Mouse (Mus musculus) thymus, adult 2 months (tissue): ENCODE results near the gene Bcl7c. TPM values are rescaled to one million over a fixed set of nuclear protein-coding genes. Genes with fewer than 3 reads are reported as not detected.

Source experiments
- DNase-seq: peaks from one replicate; pipeline ENCODE4 v3.0.0; 2021
- H3K27ac ChIP-seq: fragments of 200-500 bp; 2 replicates; pipeline ENCODE4 v1.5.1; 2012; ENCODE audit warnings: low read length, control low read depth; ENCODE audit not compliant: control insufficient read depth, insufficient read depth
- H3K27me3 ChIP-seq: fragments of 200-500 bp; 2 replicates; pipeline ENCODE4 v1.6.1; 2012; ENCODE audit warnings: mild to moderate bottlenecking, low read length, moderate library complexity, mixed read lengths; ENCODE audit not compliant: control insufficient read depth, insufficient read depth
- H3K36me3 ChIP-seq: fragments of 200-500 bp; 2 replicates; pipeline ENCODE4 v1.6.1; 2012; ENCODE audit warnings: mild to moderate bottlenecking, low read length, moderate library complexity; ENCODE audit not compliant: control insufficient read depth, insufficient read depth
- H3K4me1 ChIP-seq: fragments of 200-500 bp; replicated peaks from 2 replicates; pipeline ENCODE4 v1.6.1; 2012; ENCODE audit warnings: low read length; ENCODE audit not compliant: control insufficient read depth, insufficient read depth
- H3K4me3 ChIP-seq: fragments of 200-500 bp; 2 replicates; pipeline ENCODE4 v1.5.1; 2012; ENCODE audit warnings: mild to moderate bottlenecking, low read length, control low read depth, moderate library complexity; ENCODE audit not compliant: control insufficient read depth, insufficient read depth
- CTCF ChIP-seq: fragments of 200-500 bp; IDR thresholded peaks from 2 replicates; pipeline ENCODE4 v1.5.1; 2012; ENCODE audit warnings: mild to moderate bottlenecking, control low read depth, low read length, moderate library complexity, borderline replicate concordance; ENCODE audit not compliant: control insufficient read depth, poor library complexity, insufficient read depth; ENCODE audit errors: extremely low read depth
- POLR2A ChIP-seq: fragments of 200-500 bp; IDR thresholded peaks from 2 replicates; pipeline ENCODE4 v1.6.1; 2012; ENCODE audit warnings: mild to moderate bottlenecking, low read length, control low read depth, moderate library complexity; ENCODE audit not compliant: control insufficient read depth, poor library complexity, insufficient read depth; ENCODE audit errors: extremely low read depth
- WGBS: fragments of 180-500 bp; shearing (Covaris S2); methylation state at CpG from one replicate; pipeline ENCODE4 v1.1.7; 2018; 5-methylcytosine and 5-hydroxymethylcytosine counted together
- polyA plus RNA-seq: library from polyadenylated mRNA; depleted of rRNA; stranded (reverse); fragments of >200 nt; gene quantifications from 2 replicates; pipeline ENCODE4 v1.2.3, GENCODE M21; 2012

Gene Bcl7c
- polyA plus RNA-seq, 1 experiment = 61.2 TPM

- H3K27ac ChIP-seq = no peak overlapping the region
- no peak for TF ChIP-seq POLR2A
- no peak for TF ChIP-seq CTCF
- H3K27me3 ChIP-seq = no peaks in the 10 kb centered on the region
- H3K4me1 ChIP-seq = peaks cover 15% of the 10 kb centered on the region
- 97% methylated on average over 28 of the region's 28 CpGs for WGBS
- no peak for DNase-seq
- peaks cover 13% of the 10 kb centered on the region; the same call in 1 of the 2 replicates for H3K36me3 ChIP-seq
- H3K4me3 ChIP-seq = no peak overlapping the region
Measured at GRCm38 (mm10) chr7:127748235-127748560, 39.5 kb upstream of the Bcl7c start.

DNA sequence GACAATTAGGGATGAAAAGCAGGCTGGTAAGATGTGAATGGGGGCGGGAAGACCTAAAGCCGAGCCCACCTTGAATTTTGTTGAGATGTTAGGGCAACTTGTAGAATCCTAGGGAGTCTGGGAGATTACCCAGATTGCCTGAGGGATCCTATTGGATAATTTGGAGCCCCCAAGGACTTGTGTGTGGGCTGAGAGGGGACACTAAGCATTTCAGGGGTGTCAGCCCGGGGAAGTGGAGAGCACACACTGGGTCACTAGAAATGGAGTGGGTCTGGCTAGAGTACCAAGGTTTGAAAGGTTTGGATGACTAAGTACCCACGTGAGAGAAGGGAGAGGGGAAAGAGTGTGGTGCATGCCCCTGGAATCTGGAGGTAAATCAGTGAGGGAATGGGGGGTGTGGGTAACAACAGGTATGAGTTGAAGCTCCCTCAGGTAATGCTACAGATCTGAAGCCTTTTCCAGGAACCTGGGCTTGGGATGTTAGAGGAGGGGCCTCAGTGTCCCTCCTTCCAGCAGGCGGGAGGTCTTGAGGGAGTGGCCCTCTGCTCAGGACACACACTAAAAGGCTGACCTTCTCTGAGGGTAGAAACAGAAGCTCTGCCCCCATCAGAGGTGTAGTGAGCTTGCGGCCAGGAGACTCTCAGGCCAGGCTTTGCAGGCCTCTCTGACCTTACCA, 39.0 kb upstream of the Bcl7c start:
- Histone ChIP-seq H3K4me3 (no peak overlapping the region), H3K27ac (no peak overlapping the region), H3K27me3 (no peaks in the 10 kb centered on the region), H3K36me3 (peaks cover 13% of the 10 kb centered on the region; the same call in 1 of the 2 replicates), H3K4me1 (peaks cover 15% of the 10 kb centered on the region)
- TF ChIP-seq POLR2A (no peak), CTCF (no peak)
- WGBS = 86% methylated on average over 6 of the region's 6 CpGs
- no peak for DNase-seq

- 4% methylated on average over 36 of the region's 62 CpGs for WGBS
- peaks cover 7% of the 10 kb centered on the region; the same call in 1 of the 2 replicates for H3K36me3 ChIP-seq
- peaks cover 15% of the 10 kb centered on the region for H3K4me1 ChIP-seq
- no peak overlapping the region for H3K27ac ChIP-seq
- H3K4me3 ChIP-seq = peak overlapping the region; percentile 81
- H3K27me3 ChIP-seq = no peaks in the 10 kb centered on the region
- DNase-seq = peak; percentile 40
- TF ChIP-seq POLR2A (no peak), CTCF (no peak)
Measured at GRCm38 (mm10) chr7:127746494-127747491, 38.1 kb upstream of the Bcl7c start.

- peak; percentile 76 for DNase-seq
- TF ChIP-seq CTCF = 0 out of 2 replicates have a peak, but pooled peaks have one; percentile 3
- peak; percentile 14; the same call in 1 of the 2 replicates for TF ChIP-seq POLR2A
- Histone ChIP-seq H3K4me1 (peaks cover 15% of the 10 kb centered on the region), H3K27me3 (no peaks in the 10 kb centered on the region), H3K27ac (peak overlapping the region; percentile 64), H3K4me3 (peak overlapping the region; percentile 81), H3K36me3 (peaks cover 7% of the 10 kb centered on the region; the same call in 1 of the 2 replicates)
- under 1% methylated on average over 39 of the region's 39 CpGs for WGBS
Measured at GRCm38 (mm10) chr7:127745652-127746493, 37.1 kb upstream of the Bcl7c start.

GRCm38 (mm10) chr7:127745251-127745651, 36.5 kb upstream of the Bcl7c start:
- DNase-seq = peak; percentile 90
- peak; percentile 9; the same call in 1 of the 2 replicates for TF ChIP-seq POLR2A
- TF ChIP-seq CTCF = no peak
- Histone ChIP-seq H3K36me3 (peaks cover 7% of the 10 kb centered on the region; the same call in 1 of the 2 replicates), H3K27me3 (no peaks in the 10 kb centered on the region), H3K4me1 (peaks cover 15% of the 10 kb centered on the region), H3K27ac (peak overlapping the region; percentile 64), H3K4me3 (peak overlapping the region; percentile 81)
- under 1% methylated on average over 19 of the region's 19 CpGs for WGBS
